Mouse (Mus musculus) spleen, postnatal 10 days (tissue): ENCODE data around the gene Ppif.

Source experiments
- DNase-seq, 2 experiments: peaks; one replicate each; pipeline ENCODE4 v3.0.0; 2021 to 2022; ENCODE audit warnings: low spot score in 2 of 2

Ppif gene

GRCm38 (mm10) chr14:25695059-25695458 lies 1.1 kb downstream of the Ppif start:
- peak in 1 of 2 experiments; percentile 42 for DNase-seq

- no peak for DNase-seq
Observed at GRCm38 (mm10) chr14:25696356-25696755, 2.4 kb downstream of the Ppif start.

GRCm38 (mm10) chr14:25701986-25702385 lies 8.0 kb downstream of the Ppif start:
- DNase-seq = no peak

- DNase-seq = peak in 1 of 2 experiments; percentile 57
Observed at GRCm38 (mm10) chr14:25707691-25708181, 13.8 kb downstream of the Ppif start.

- DNase-seq = no peak
Observed at GRCm38 (mm10) chr14:25708451-25708850, 14.5 kb downstream of the Ppif start.

GRCm38 (mm10) chr14:25708917-25709316 lies 15.0 kb downstream of the Ppif start:
- DNase-seq = no peak

- DNase-seq = no peak
Observed at GRCm38 (mm10) chr14:25710073-25710472, 16.1 kb downstream of the Ppif start.

GRCm38 (mm10) chr14:25710681-25711080 lies 16.7 kb downstream of the Ppif start:
- DNase-seq = no peak

- no peak for DNase-seq
Observed at GRCm38 (mm10) chr14:25711177-25711576, 17.2 kb downstream of the Ppif start.

- DNase-seq = no peak
Observed at GRCm38 (mm10) chr14:25711602-25712001, 17.6 kb downstream of the Ppif start.

GRCm38 (mm10) chr14:25713443-25713842 lies 19.5 kb downstream of the Ppif start:
- peak in 1 of 2 experiments; percentile 49 for DNase-seq

- DNase-seq = no peak
Observed at GRCm38 (mm10) chr14:25716528-25716927, 22.6 kb downstream of the Ppif start.

- DNase-seq = no peak
Observed at GRCm38 (mm10) chr14:25717718-25718117, 23.8 kb downstream of the Ppif start.

GRCm38 (mm10) chr14:25718471-25718870 lies 24.5 kb downstream of the Ppif start:
- peak in 1 of 2 experiments; percentile 29 for DNase-seq

GRCm38 (mm10) chr14:25719371-25719770 lies 25.4 kb downstream of the Ppif start:
- peak in 1 of 2 experiments; percentile 79 for DNase-seq

- no peak for DNase-seq
Observed at GRCm38 (mm10) chr14:25720962-25721707, 27.2 kb downstream of the Ppif start.

GRCm38 (mm10) chr14:25725032-25725497 lies 31.1 kb downstream of the Ppif start:
- no peak for DNase-seq

- no peak for DNase-seq
Observed at GRCm38 (mm10) chr14:25725690-25726089, 31.7 kb downstream of the Ppif start.

- peak; percentile 52 to 74 for DNase-seq
Observed at GRCm38 (mm10) chr14:25726226-25727148, 32.5 kb downstream of the Ppif start.

GRCm38 (mm10) chr14:25727149-25727510 lies 33.2 kb downstream of the Ppif start:
- DNase-seq = no peak

GRCm38 (mm10) chr14:25734736-25735716 lies 41.1 kb downstream of the Ppif start:
- DNase-seq = no peak
